Comparison of ENCODE assay signal across 20 mouse cellular contexts in genomic region chr6:114909801-114910200, GRCm38 (mm10). TPM values are rescaled to one million over a fixed set of nuclear protein-coding genes. Genes with fewer than 3 reads are reported as not detected.
DNase-seq lines count a peak whose midpoint lies in the region; ATAC-seq and TF ChIP-seq lines count a peak whose summit lies in the region.
"Had no signal": no experiment of that assay in that cellular context is flagged by ENCODE, and none has a peak within 500 bp of the region (broad histone marks: within the 10 kb centered on the region; RNA-seq: fewer than 3 reads in every experiment).

No protein-coding gene starts in this region.

- no peak for ATAC-seq in heart, embryonic 11.5 days (replicated peaks; ENCODE audit: insufficient number of reproducible peaks, low FRiP score, low TSS enrichment)
- ATAC-seq: forebrain, embryonic 13.5 days; forebrain, embryonic 16.5 days; intestine, embryonic 16.5 days had no signal

- H3K36me3 ChIP-seq in heart, embryonic 10.5 days, result peaks cover 12% of the 10 kb centered on the region; the same call in 1 of the 2 replicates
- no peaks in the 10 kb centered on the region for H3K36me3 ChIP-seq in heart, embryonic 11.5 days (ENCODE audit: control insufficient read depth, insufficient read depth, low read length)
- H3K36me3 ChIP-seq in spleen, adult 2 months (ENCODE audit: control insufficient read depth, insufficient read depth, low read length), result no peaks in the 10 kb centered on the region
- H3K36me3 ChIP-seq: hindbrain, embryonic 15.5 days had no signal

- H3K4me1 ChIP-seq in heart, embryonic 10.5 days, result peaks cover 79% of the 10 kb centered on the region
- peaks cover 58% of the 10 kb centered on the region for H3K4me1 ChIP-seq in heart, embryonic 11.5 days (ENCODE audit: control insufficient read depth, insufficient read depth, low read length)
- peaks cover 32% of the 10 kb centered on the region for H3K4me1 ChIP-seq in spleen, adult 2 months (ENCODE audit: control insufficient read depth, insufficient read depth, insufficient read length)

- H3K9me3 ChIP-seq in heart, embryonic 10.5 days, result no peaks in the 10 kb centered on the region
- no peaks in the 10 kb centered on the region for H3K9me3 ChIP-seq in heart, embryonic 11.5 days (replicated peaks; ENCODE audit: control insufficient read depth, low read length)
- H3K9me3 ChIP-seq: forebrain, embryonic 10.5 days; forebrain, embryonic 13.5 days; hindbrain, embryonic 12.5 days; hindbrain, embryonic 15.5 days had no signal

- no peak for DNase-seq in heart, embryonic 10.5 days (ENCODE audit: low spot score)
- no peak for DNase-seq in spleen, adult 2 months (ENCODE audit: low read depth in 1 of 2, low spot score in 2 of 2)
- DNase-seq in spleen, postnatal 4 days (ENCODE audit: low spot score in 2 of 2), result no peak
- DNase-seq in naive thymus-derived CD4-positive, alpha-beta T cell, adult 2 months (ENCODE audit: low read depth), result peak; percentile 53
- DNase-seq in gastrocnemius, postnatal 4 days (ENCODE audit: low spot score in 2 of 2), result no peak
- DNase-seq: adrenal gland, adult 2 months; adrenal gland, postnatal 25 days; cerebellum, adult 18-20 months; cerebellum, adult 9-10 months; cerebellum, postnatal 14 days; gastrocnemius, adult 2 months; gastrocnemius, postnatal 14 days; heart, adult 18-20 months had no signal

- 84% methylated on average over 7 of the region's 7 CpGs for WGBS in heart, embryonic 10.5 days
- 86% methylated on average over 7 of the region's 7 CpGs for WGBS in heart, embryonic 11.5 days (ENCODE audit: insufficient replicate concordance)
- 79% methylated on average over 7 of the region's 7 CpGs for WGBS in spleen, adult 2 months

- no peak overlapping the region for H3K4me2 ChIP-seq in heart, embryonic 11.5 days
- H3K4me2 ChIP-seq: forebrain, embryonic 13.5 days; hindbrain, embryonic 12.5 days; hindbrain, embryonic 15.5 days had no signal

- no peak for TF ChIP-seq CTCF in spleen, adult 2 months (IDR thresholded peaks at IDR 0.05; ENCODE audit: extremely low read depth, insufficient read depth, insufficient read length, insufficient replicate concordance)

- no peak for TF ChIP-seq POLR2A in spleen, adult 2 months (IDR thresholded peaks at IDR 0.05; ENCODE audit: low read depth, low read length)

- H3K27ac ChIP-seq in heart, embryonic 10.5 days, result 0 out of 2 replicates have a peak overlapping the region, but pooled peaks have one; percentile 22
- H3K27ac ChIP-seq in heart, embryonic 11.5 days (ENCODE audit: low read depth, low read length), result no peak overlapping the region
- peak overlapping the region; percentile 18; the same call in 1 of the 2 replicates for H3K27ac ChIP-seq in spleen, adult 2 months (ENCODE audit: insufficient read depth, low read length)
- H3K27ac ChIP-seq: forebrain, embryonic 10.5 days; forebrain, embryonic 13.5 days; gastrocnemius, adult 2 months; hindbrain, embryonic 12.5 days; hindbrain, embryonic 15.5 days had no signal

- H3K9ac ChIP-seq in heart, embryonic 11.5 days (ENCODE audit: low read depth, low read length), result no peak overlapping the region
- H3K9ac ChIP-seq: forebrain, embryonic 13.5 days; hindbrain, embryonic 12.5 days; hindbrain, embryonic 15.5 days had no signal

- H3K4me3 ChIP-seq in heart, embryonic 10.5 days, result no peak overlapping the region
- no peak overlapping the region for H3K4me3 ChIP-seq in heart, embryonic 11.5 days (ENCODE audit: low read depth, low read length)
- no peak overlapping the region for H3K4me3 ChIP-seq in spleen, adult 2 months (ENCODE audit: extremely low read depth, insufficient read depth, insufficient read length)
- H3K4me3 ChIP-seq: forebrain, embryonic 10.5 days; forebrain, embryonic 13.5 days; gastrocnemius, adult 2 months; hindbrain, embryonic 12.5 days; hindbrain, embryonic 15.5 days had no signal

- no peaks in the 10 kb centered on the region for H3K27me3 ChIP-seq in heart, embryonic 10.5 days (ENCODE audit: insufficient read depth, poor library complexity, severe bottlenecking)
- no peaks in the 10 kb centered on the region for H3K27me3 ChIP-seq in heart, embryonic 11.5 days (ENCODE audit: control insufficient read depth, insufficient read depth, low read length)
- H3K27me3 ChIP-seq in spleen, adult 2 months (ENCODE audit: control insufficient read depth, insufficient read depth, low read length), result no peaks in the 10 kb centered on the region
- H3K27me3 ChIP-seq: forebrain, embryonic 13.5 days; hindbrain, embryonic 12.5 days; hindbrain, embryonic 15.5 days had no signal

RNA-seq across cellular contexts. Expression of gene Vgll4, which starts 60.0 kb away (rescaled TPM):
- polyA plus RNA-seq in heart, embryonic 10.5 days (2016; fragmentation: Nextera tagmentation; extraction: Ambion mirVana), result 58.5 and 76.8 TPM in 2 replicates
- polyA plus RNA-seq in heart, embryonic 11.5 days (2014; fragmentation: Nextera tagmentation; extraction: Ambion mirVana), result 49.1 and 51.6 TPM in 2 replicates
- polyA plus RNA-seq in spleen, adult 2 months (2012; rRNA removed), result 36.1 and 43.6 TPM in 2 replicates
- 10 to 100 TPM; 42.2 to 48.2 TPM for total RNA-seq in gastrocnemius, postnatal 4 days (2021)
